Mouse (Mus musculus) spleen, adult 2 months (tissue): ENCODE data around the gene Otud7b.

Experiments used
- CTCF ChIP-seq: fragments of 200-500 bp; IDR thresholded peaks from 2 replicates; pipeline ENCODE4 v1.5.1; 2011; ENCODE audit warnings: mild to moderate bottlenecking, inconsistent platforms; ENCODE audit not compliant: insufficient read depth, insufficient read length, insufficient replicate concordance; ENCODE audit errors: extremely low read depth
- POLR2A ChIP-seq: fragments of 200-500 bp; IDR thresholded peaks from 2 replicates; pipeline ENCODE4 v1.6.1; 2011; ENCODE audit warnings: low read depth, low read length, inconsistent platforms

DNA sequence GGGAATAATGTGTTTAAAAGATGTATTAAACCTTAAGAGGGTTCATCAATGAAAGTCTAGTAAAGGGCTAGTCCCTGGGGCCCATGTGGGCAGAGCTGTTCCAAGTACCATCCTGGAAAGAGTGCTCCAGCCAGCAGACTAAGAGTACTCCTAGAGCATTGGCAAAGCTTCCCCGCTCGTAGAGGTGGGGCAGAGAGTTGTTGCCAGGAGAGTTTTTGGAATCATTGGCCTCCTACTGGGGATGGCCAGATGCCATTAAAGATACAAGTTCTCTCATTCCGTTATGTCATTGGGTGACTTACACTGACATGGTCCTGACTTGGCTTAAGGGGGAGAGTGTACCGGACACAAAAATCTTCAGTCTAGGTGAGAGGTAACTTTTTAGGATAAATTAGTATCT is 75.2 kb downstream of the Otud7b start:
- TF ChIP-seq CTCF (no peak), POLR2A (no peak)
